Mouse (Mus musculus): Measurements from ENCODE around the gene Zscan2.
"Not testable (repeated sequence)": the region's sequence is repeated elsewhere in the genome, so short reads cannot be mapped to it uniquely, and the experiment has no call there.

Zscan2 gene

GRCm38 (mm10) chr7:80860729-80861274 lies at the start of gene Zscan2:
Gene Zscan2, plus strand, starts transcription at chr7:80860920.
- Histone ChIP-seq H3K27me3 (ENCODE audit: control insufficient read depth, insufficient read depth, low read length, poor library complexity, severe bottlenecking) (no peaks in the 10 kb centered on the region), H3K36me3 (ENCODE audit: control insufficient read depth, insufficient read depth, low read length, poor library complexity, severe bottlenecking) (no peaks in the 10 kb centered on the region)
- DNase-seq (ENCODE audit: low read depth, low spot score), result peak; percentile 93

DNA sequence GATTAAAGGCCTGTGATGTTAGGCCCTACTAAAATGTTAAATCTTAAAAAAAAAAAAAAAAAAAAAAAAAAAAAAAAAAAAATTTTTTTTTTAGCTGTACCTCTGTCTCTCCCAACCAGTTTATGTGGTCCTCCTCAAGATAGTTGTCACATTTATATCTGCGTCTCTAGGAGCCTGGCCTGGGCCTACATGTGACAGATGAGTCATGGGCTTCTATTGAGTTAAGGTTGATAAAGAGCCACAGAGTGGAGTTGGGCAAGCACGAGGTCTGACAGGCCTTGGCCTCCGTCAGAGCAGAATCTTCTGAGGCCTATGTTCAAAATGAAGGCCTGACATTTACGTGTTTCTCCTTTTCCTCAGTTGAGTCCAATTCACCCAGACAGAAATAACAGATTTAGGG lies 47.3 kb upstream of the Zscan2 start:
- no peak for DNase-seq (ENCODE audit: low read depth, low spot score)
- H3K27me3 ChIP-seq (ENCODE audit: control insufficient read depth, insufficient read depth, low read length, poor library complexity, severe bottlenecking), result no peaks in the 10 kb centered on the region
- no peaks in the 10 kb centered on the region for H3K36me3 ChIP-seq (ENCODE audit: control insufficient read depth, insufficient read depth, low read length, poor library complexity, severe bottlenecking)

- no peak for DNase-seq (ENCODE audit: low read depth, low spot score)
- no peaks in the 10 kb centered on the region for H3K27me3 ChIP-seq (ENCODE audit: control insufficient read depth, insufficient read depth, low read length, poor library complexity, severe bottlenecking)
- no peaks in the 10 kb centered on the region for H3K36me3 ChIP-seq (ENCODE audit: control insufficient read depth, insufficient read depth, low read length, poor library complexity, severe bottlenecking)
These were observed 44.1 kb upstream of the Zscan2 start for GRCm38 (mm10) chr7:80816641-80817040.

GRCm38 (mm10) chr7:80820838-80821237 lies 39.9 kb upstream of the Zscan2 start:
- H3K36me3 ChIP-seq (ENCODE audit: control insufficient read depth, insufficient read depth, low read length, poor library complexity, severe bottlenecking), result no peaks in the 10 kb centered on the region
- DNase-seq (ENCODE audit: low read depth, low spot score), result no peak
- no peaks in the 10 kb centered on the region for H3K27me3 ChIP-seq (ENCODE audit: control insufficient read depth, insufficient read depth, low read length, poor library complexity, severe bottlenecking)

GRCm38 (mm10) chr7:80823267-80823666 lies 37.5 kb upstream of the Zscan2 start:
- DNase-seq (ENCODE audit: low read depth, low spot score), result no peak
- Histone ChIP-seq H3K27me3 (ENCODE audit: control insufficient read depth, insufficient read depth, low read length, poor library complexity, severe bottlenecking) (no peaks in the 10 kb centered on the region), H3K36me3 (ENCODE audit: control insufficient read depth, insufficient read depth, low read length, poor library complexity, severe bottlenecking) (no peaks in the 10 kb centered on the region)

GRCm38 (mm10) chr7:80823875-80824682 lies 36.6 kb upstream of the Zscan2 start:
- no peaks in the 10 kb centered on the region for H3K36me3 ChIP-seq (ENCODE audit: control insufficient read depth, insufficient read depth, low read length, poor library complexity, severe bottlenecking)
- no peaks in the 10 kb centered on the region for H3K27me3 ChIP-seq (ENCODE audit: control insufficient read depth, insufficient read depth, low read length, poor library complexity, severe bottlenecking)
- DNase-seq (ENCODE audit: low read depth, low spot score), result no peak

- H3K27me3 ChIP-seq (ENCODE audit: control insufficient read depth, insufficient read depth, low read length, poor library complexity, severe bottlenecking), result no peaks in the 10 kb centered on the region
- no peak for DNase-seq (ENCODE audit: low read depth, low spot score)
- no peaks in the 10 kb centered on the region for H3K36me3 ChIP-seq (ENCODE audit: control insufficient read depth, insufficient read depth, low read length, poor library complexity, severe bottlenecking)
These were observed 34.8 kb upstream of the Zscan2 start, which contains the start of gene Iqgap1 for GRCm38 (mm10) chr7:80825843-80826403. Gene Iqgap1, minus strand, starts transcription at chr7:80825974.

- peak; percentile 32 for DNase-seq (ENCODE audit: low read depth, low spot score)
- no peaks in the 10 kb centered on the region for H3K36me3 ChIP-seq (ENCODE audit: control insufficient read depth, insufficient read depth, low read length, poor library complexity, severe bottlenecking)
These were observed 32.4 kb upstream of the Zscan2 start for GRCm38 (mm10) chr7:80828146-80828860.

DNA sequence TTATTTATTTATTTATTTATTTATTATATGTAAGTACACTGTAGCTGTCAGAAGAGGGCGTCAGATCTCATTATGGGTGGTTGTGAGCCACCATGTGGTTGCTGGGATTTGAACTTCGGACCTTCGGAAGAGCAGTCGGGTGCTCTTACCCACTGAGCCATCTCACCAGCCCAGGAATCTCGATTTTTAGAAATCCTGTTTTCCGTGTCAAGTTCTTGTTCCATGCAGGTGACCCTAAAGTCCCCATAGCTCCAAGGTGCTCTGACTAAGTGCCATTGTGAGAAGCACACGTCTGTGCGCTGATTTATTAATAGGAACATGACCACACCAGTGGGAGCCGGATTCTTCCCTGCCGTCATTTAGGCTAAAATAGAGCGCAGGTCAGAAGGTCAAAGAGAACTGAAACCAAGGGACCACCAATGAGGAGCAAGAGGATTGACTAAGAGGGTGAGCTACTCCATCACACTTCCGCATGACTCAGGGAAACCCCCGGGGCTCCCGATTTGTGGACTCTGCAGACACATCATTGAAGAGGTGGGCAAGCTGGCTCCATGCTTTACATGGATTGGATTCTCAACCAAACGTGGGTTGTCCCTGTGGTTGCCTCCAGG lies 30.4 kb upstream of the Zscan2 start:
- Histone ChIP-seq H3K27me3 (ENCODE audit: control insufficient read depth, insufficient read depth, low read length, poor library complexity, severe bottlenecking) (no peaks in the 10 kb centered on the region), H3K36me3 (ENCODE audit: control insufficient read depth, insufficient read depth, low read length, poor library complexity, severe bottlenecking) (no peaks in the 10 kb centered on the region)
- DNase-seq (ENCODE audit: low read depth, low spot score), result peak; percentile 79

More at GRCm38 (mm10) chr7:80828146-80828860, 32.4 kb upstream of the Zscan2 start:
- no peaks in the 10 kb centered on the region for H3K27me3 ChIP-seq (ENCODE audit: control insufficient read depth, insufficient read depth, low read length, poor library complexity, severe bottlenecking)

DNA sequence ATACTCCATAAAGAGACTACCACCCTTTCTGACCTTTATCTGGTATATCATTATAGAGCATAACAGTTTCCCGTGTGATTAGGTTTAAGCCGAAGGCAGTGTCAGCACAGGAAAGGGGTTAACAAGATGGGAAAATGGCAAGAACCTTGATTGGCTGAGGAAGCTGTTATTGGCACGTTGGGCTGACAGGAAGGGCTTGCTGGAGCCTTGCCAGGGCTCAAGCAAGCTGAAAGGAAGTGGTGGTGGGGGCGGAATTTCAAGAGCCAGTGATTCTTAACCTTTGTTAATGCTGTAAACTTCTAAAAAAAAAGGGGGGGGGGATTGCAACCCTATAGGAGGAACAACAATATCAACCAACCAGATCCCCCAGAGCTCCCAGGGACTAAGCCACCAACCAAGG lies 28.5 kb upstream of the Zscan2 start:
- DNase-seq (ENCODE audit: low read depth, low spot score), result peak; percentile 85
- Histone ChIP-seq H3K27me3 (ENCODE audit: control insufficient read depth, insufficient read depth, low read length, poor library complexity, severe bottlenecking) (no peaks in the 10 kb centered on the region), H3K36me3 (ENCODE audit: control insufficient read depth, insufficient read depth, low read length, poor library complexity, severe bottlenecking) (no peaks in the 10 kb centered on the region)

GRCm38 (mm10) chr7:80832996-80833650 lies 27.6 kb upstream of the Zscan2 start:
- not testable (repeated sequence) for H3K36me3 ChIP-seq (ENCODE audit: control insufficient read depth, insufficient read depth, low read length, poor library complexity, severe bottlenecking); H3K27me3 ChIP-seq (ENCODE audit: control insufficient read depth, insufficient read depth, low read length, poor library complexity, severe bottlenecking)
- DNase-seq (ENCODE audit: low read depth, low spot score), result peak; percentile 56

DNA sequence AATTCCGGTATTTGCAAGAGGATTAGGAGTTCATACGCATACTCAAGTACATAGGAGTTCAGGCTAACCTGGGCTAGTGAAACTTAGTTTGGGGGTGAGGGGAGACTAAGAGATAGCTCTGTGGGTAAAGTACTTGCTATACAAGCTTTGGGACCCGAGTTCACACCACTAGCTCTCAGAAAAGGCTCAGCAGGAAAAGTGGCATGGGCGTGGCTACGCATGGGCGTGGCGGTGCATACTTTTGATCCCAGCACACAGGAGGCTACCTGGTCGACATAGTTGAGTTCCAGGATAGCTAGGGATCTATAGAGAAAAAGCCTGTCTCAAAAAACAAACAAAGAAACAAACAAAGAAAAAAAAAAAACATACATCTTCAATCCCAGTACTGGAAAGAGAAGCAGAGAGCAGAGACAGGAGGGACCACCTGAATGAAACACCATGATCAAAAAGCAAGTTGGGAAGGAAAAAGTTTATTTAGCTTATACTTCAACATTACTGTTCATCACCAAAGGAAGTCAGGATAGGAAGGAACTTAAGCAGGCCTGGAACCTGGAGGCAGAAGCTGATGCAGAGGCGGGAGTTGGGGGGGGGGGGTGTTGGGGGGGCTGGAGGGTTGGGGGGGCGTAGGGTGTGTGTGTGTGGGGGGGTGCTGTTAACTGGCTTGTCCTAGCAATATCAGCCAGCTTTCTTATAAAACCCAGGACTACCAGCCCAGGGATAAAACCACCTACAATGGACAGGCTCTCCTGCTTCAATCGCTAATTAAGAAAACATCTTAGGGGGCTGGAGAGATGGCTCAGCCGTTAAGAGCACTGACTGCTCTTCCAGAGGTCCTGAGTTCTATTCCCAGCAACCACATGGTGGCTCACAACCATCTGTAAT lies 26.8 kb upstream of the Zscan2 start:
- DNase-seq (ENCODE audit: low read depth, low spot score), result no peak
- no peaks in the 10 kb centered on the region for H3K27me3 ChIP-seq (ENCODE audit: control insufficient read depth, insufficient read depth, low read length, poor library complexity, severe bottlenecking)
- H3K36me3 ChIP-seq (ENCODE audit: control insufficient read depth, insufficient read depth, low read length, poor library complexity, severe bottlenecking), result no peaks in the 10 kb centered on the region

- no peaks in the 10 kb centered on the region for H3K36me3 ChIP-seq (ENCODE audit: control insufficient read depth, insufficient read depth, low read length, poor library complexity, severe bottlenecking)
- no peak for DNase-seq (ENCODE audit: low read depth, low spot score)
- H3K27me3 ChIP-seq (ENCODE audit: control insufficient read depth, insufficient read depth, low read length, poor library complexity, severe bottlenecking), result no peaks in the 10 kb centered on the region
These were observed 24.6 kb upstream of the Zscan2 start for GRCm38 (mm10) chr7:80835984-80836652.

All from splenic B cell, adult 2 months (primary cell).